Mouse (Mus musculus): Measurements from ENCODE around the gene Slc16a5.

DNA sequence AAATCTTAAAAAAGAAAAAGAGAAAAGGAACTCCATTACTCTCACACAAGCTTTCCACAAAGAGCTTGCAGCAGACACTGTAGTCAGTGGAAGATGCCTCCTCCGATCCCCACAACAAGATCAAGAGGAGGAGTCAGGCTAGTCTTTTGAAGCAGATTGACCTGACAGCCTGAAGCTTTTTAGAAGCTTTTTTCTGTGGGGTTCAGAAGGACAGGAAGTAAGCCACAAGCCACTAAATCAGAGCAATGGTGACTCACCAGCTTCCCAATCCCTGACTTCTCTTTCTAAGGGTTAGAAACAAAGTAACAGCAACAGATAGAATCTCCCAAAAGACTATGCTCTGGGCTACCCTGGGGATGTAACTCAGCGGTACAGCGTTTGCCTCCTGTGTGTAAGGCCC is 22.9 kb upstream of the Slc16a5 start:
- no peak for TF ChIP-seq CTCF (IDR thresholded peaks at IDR 0.05 in 2 of 3, conservative IDR thresholded peaks at IDR 0.05 in 1 of 3; ENCODE audit: control insufficient read depth in 1 of 3, insufficient read depth in 1 of 3, low read depth in 2 of 3, low read length in 3 of 3, poor library complexity in 1 of 3, severe bottlenecking in 1 of 3)
- TF ChIP-seq POLR2A (IDR thresholded peaks at IDR 0.05; ENCODE audit: control insufficient read depth in 1 of 2, insufficient read depth in 1 of 2, low read depth in 1 of 2, low read length in 2 of 2, poor library complexity in 1 of 2): no peak
- no peak for TF ChIP-seq EP300 (IDR thresholded peaks at IDR 0.05; ENCODE audit: low read depth in 1 of 2, low read length in 2 of 2)
